Mouse (Mus musculus) left cerebral cortex, postnatal 10 days (tissue): Measurements from ENCODE around the gene Tmem190. TPM values are rescaled to one million over a fixed set of nuclear protein-coding genes. Genes with fewer than 3 reads are reported as not detected.

Experiments used
- DNase-seq, 2 experiments: peaks; one replicate each; pipeline ENCODE4 v3.0.0; 2021 to 2022; ENCODE audit warnings: low spot score in 2 of 2, mixed read lengths in 1 of 2; ENCODE audit errors: extremely low spot score in 1 of 2
- intact Hi-C: fragments of 180-260 bp; cut with DNase I; formaldehyde crosslinking; loops from one replicate; pipeline ENCODE4 v1.15.1; 2025
- total RNA-seq, 2 experiments: library from RNA; stranded (reverse); gene quantifications; 2 replicates each; pipeline ENCODE4 v1.2.3; 2021

Tmem190 gene
- total RNA-seq, 2 experiments from 2014 or later, result not detected

DNA sequence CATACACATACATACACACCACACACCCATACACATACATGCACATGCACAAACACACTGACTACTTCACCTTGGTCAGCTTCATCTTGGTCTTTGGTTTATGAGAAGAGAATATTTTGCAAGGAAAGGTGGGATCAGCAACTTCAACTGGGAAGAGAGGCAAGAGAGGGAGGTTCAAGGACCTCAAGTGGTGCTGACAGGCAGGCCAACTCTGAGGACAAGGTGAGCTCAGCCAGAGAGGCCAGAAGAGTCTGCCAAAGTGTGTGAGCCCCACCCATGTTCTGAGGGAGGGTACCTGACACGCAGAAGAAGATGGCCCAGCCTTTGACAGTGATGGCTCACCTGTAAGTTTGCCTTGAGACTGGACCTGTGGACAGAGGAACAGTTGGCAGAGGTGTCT lies 23.1 kb upstream of the Tmem190 start:
- intact Hi-C loops, result no loop called here

DNA sequence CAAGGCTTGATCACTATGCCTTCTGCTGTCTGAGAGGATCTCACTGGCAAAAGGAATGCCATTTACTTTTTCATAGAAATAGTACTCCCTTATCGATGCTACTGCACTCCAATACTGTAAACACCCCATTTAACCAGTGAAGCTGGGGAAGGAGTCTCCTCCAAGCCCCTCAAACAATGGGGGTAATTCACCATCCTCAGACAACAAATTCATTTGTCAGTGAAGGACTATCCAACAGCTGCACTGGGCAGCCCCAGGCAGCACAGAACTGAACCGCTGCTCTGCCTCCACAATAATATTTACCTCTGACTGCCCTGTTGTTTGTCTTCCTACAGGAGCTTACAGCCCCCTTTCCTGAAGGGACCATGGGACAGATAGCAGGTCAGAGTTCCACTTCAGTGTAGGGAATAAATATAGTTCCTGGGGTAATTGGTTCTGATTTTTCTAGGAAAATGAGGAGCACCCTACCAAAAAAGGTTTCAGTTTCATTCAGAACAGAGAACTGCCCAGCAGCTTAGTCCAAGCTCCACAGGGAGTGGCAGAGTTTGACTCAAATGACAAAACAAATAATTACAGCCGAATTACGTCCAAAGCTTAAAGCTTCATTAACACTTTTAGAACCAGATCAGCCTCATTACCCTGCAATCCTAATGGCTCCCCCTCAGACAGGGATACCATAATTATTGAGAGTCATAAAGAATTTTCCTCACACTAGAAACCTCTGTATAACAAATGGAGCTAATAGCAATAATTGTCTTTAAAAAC lies 17.6 kb upstream of the Tmem190 start:
- intact Hi-C loops, result no loop called here
- DNase-seq, result no peak

More for the DNA sequence above, 23.1 kb upstream of the Tmem190 start:
- DNase-seq, result no peak

DNA sequence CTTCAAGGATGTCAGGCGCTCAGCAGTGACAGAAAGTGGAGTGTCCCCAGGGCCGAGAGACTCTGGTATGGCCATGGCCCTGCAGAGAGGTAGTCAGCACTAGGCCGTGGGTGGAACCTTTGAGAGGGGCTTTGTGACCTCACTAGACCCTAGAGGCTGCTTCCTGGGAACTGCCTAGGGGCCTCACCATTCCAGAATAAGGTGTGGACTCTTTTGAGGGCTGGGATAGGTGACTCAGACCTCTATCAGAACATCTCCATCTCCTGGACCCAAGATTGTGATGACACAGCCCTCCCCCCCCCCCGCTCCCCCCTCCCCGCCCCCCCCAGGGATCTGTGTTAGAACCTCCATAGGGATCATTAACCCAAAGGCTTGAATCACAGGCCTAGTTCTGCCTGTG lies 11.5 kb upstream of the Tmem190 start, which contains the start of gene Fam71e2:
TSS of gene Fam71e2 (minus strand) at position 101 of the 400 bp plus-strand sequence.
- intact Hi-C loops, result no loop called here
- DNase-seq, result no peak

DNA sequence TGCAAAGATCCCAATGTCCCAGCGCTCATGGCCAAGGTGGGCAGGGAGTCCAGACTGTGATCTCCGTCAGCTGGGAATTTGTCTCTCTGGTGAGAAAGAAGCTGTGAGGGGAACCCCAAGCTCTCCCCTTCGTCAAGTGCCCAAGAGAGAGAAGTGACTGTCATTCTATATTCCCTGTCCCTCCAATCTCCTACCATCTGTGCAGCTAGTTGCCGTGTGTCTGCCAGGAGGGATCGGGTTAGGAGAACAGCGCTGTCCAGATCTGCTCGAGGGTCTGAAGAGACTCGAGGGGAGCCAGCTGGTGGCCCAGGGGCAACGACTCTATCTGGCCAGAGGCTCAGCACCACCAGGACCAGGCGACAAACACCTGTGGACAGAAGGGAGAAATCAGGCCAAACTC lies 6.6 kb upstream of the Tmem190 start:
- DNase-seq, result no peak
- intact Hi-C loops, result no loop called here

DNA sequence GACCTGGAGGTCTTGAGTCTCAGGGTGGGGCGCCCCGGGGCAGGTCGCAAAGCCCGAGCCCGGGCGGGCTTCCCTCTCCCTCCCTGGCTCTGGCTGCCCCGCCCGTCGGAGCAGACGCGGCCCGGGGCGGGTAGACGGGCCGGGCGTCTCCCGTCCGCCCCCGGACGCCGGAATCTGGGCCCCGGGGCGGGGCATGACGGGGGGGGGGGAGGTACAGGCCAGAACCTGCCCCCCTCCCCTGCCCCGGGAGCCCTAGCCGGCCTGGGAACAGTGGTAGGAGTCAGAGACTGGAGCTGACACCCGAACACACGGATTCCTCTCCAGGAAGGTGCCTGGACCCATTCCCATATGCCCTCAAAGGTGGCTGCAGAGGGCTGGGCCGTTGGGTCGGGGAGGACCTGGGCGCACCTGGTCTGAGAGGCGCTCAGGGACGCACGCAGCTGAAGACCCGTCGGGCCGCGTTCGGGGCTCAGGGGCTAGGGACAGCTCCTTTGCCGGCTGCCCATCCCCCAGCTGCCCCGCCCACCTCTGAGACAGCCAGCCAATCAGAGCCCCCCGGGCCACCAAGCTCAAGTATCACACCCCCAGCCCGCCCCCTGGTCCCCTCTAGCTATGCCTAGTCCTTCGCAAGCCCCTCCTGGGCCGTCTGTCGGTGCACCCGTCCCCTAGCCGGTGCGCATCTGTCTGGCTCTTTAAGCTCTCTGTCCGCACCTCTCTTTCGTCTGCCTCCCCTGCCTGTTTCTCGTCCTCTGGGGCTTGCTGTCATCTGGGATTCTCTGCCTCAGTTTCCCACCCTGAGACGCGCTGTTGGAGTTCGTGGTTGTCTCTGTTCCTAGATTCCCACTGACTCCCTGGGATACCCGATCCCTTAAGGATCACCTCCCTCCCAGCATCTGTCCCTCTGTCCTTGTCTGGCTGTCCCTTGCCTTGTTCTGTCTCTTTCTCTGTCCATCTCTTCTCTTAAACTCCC lies 5.6 kb upstream of the Tmem190 start:
- DNase-seq, result peak in 1 of 2 experiments; percentile 83
- intact Hi-C loops, result no loop called here

DNA sequence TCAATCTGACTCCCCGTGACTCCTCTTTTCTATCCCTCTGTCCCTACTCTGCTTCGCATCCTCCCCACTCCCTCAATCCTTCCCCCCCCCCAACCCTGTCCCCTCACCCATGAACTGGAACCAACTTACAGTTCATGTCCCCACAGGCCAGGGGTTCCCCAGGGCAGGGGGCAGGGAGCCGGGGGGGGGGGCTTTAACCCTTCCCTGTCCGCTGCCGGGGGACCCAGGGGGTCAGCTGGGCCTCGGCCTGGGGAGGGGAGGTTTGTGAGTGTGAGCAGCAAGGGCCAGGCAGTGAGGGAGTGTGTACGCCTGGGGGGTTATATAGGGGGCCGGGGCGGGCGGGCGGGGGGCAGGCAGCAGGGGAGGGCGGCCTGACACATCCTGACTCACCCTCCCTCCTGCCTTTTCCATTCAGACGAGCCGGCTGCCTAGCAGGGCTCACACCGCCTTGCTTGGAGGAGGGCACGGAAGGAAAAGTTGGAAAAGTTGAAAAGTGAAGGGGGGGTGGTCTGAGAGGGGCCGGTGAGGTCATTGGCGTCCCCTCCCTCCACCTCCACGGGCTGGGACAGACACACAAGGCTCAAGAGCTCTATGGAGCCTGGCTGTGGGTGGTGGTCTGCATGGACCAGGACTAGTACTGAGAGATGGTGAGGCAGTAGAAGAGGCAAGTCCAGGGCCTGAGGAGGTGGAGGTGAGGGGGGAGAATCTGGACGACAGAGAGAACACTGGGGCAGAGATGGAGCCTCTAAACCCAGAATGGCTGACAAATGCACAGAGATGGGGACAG lies 4.7 kb upstream of the Tmem190 start:
- intact Hi-C loops, result no loop called here
- no peak for DNase-seq

DNA sequence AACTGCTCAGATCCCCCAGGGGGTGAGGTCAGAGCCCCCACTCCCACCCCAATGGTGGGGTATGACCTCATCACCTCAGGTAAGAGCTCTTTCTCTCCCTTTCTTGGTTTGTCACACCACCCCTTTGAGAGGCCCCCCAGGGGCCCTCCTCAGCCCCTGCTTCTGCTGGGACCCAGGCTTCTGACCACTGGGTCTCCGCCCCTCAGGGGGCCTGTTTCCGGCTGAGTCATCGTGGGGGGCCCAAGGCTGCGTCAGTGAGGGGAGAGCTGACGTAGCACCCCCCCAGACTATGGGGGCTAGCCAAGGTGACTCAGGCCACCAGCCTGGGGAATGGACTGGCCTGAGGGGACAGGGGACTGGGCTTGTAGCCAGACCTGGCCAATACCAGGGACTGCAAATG lies 2.8 kb upstream of the Tmem190 start:
- intact Hi-C loops, result no loop called here

DNA sequence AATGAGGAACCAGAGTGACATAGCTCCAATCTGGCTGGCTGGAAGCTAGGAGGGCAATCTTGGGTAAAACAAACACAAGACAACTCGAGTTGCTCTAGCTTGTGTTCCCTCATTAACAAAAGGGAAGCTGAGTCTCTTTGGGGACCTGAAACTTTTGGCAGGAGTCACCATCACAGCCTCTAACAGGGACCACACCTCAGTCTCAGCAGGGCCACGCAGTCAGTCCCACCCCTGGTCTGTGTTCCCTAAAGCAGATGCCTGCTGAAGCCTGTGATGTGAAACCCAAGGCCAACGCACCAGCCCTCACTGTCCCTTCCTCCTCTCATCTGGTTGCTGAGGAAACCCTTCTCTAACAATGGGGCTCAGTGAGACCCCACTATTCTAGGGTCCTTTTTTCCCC lies 607 bp upstream of the Tmem190 start:
- intact Hi-C loops, result no loop called here

More for the DNA sequence above, 2.8 kb upstream of the Tmem190 start:
- peak in 1 of 2 experiments; percentile 34 for DNase-seq

DNA sequence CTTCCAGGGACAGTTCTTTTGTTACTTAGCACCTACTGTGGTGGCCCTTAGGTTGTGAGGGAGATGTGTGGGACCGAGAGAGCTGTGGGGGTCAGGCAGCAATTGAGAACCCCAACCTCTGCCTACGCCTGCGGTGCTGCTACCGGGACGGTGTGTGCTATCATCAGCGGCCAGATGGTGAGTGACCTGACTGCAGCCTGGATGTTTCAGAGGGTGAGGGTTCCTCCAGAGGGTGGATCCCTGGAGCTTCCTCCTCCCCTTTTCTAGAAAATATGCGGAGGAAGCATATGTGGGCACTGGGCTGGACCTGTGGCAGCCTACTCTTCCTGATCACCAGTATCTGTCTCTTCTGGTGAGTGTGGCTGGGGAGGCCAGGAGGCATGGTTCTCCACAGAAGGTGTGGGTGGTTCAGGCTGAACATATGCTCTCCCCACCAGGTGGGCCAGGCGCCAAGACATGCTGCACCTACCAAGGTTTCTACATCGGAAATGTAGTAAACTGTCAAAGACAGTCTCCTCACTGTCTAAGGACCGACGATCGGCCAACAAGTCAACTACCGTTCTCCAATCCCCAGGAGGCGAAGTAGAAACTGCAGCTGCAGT lies 1.0 kb downstream of the Tmem190 start:
- peak in 1 of 2 experiments; percentile 55 for DNase-seq
- intact Hi-C loops, result no loop called here

More for the DNA sequence above, 607 bp upstream of the Tmem190 start:
- DNase-seq, result no peak

DNA sequence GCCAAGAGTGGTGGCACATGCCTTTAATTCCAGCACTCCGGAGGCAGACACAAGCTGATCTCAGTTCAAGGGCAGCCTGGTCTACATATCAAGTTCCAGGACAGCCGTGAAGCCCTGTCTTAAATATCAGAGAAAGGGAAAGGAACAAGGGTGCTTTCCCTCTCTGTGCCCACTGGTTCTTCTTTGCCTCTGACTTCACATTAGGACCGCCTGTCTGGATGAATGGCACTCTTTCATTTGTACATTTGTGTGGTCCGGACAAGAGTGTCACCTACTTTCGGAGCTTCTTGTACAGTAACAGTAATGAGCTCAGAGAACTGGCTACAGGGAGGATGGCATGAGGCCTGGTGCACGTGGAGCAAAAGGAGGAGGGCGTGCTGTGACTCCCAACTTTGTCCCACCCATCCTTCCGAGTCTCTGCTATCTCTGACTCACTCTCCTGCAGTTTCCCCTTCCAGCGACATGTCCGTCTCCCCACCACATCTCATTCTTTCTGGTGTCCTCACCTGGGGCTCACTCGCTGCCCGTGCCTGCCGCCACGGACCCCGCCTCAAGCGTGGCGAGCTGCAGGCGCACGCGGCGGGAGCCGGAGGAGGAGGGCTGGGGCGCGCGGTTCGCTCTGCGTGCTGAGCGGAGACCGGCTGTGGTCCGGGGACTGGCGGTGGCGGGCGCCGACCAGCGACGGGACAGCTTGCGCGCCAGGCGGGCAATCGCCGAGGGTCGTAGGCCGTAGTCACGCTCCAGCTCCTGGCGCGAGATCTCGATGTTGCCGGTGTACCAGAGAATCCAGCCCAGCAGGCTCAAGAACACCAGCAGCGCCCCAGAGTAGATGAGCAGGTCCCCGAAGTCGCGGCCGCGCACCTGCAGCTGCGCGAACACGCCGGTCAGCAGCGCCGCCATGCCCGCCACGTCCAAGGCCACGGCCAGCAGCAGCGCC lies 6.0 kb downstream of the Tmem190 start:
- intact Hi-C loops, result no loop called here
- peak; percentile 22 to 83 for DNase-seq

DNA sequence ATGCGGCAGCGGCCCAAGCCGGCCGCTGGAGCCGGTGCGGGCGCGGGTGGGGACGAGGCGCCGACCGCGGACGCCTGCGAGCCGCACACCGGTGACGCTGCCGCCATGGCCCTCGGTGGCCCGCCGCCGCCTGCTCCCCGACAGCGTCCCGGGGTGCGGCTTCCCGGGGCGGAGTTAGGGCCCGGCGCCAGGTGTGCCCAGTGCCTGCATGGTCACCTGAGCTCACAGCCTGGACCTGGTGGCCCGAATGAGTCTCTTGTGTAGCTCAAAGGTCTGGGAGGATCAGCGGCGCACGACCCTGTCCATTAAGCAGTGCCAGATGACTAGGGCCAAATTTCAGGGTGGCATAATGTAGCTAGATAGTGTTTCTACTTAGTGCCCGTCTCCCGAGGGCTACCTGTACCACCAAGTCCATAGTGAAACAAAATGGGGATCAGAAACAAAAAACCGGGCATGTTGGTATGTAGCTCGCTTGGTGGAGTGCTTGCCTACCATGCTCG lies 6.7 kb downstream of the Tmem190 start, which contains the start of gene Tmem238:
TSS of gene Tmem238 (minus strand) at position 221 of the 500 bp plus-strand sequence.
- intact Hi-C loops, result no loop called here

DNA sequence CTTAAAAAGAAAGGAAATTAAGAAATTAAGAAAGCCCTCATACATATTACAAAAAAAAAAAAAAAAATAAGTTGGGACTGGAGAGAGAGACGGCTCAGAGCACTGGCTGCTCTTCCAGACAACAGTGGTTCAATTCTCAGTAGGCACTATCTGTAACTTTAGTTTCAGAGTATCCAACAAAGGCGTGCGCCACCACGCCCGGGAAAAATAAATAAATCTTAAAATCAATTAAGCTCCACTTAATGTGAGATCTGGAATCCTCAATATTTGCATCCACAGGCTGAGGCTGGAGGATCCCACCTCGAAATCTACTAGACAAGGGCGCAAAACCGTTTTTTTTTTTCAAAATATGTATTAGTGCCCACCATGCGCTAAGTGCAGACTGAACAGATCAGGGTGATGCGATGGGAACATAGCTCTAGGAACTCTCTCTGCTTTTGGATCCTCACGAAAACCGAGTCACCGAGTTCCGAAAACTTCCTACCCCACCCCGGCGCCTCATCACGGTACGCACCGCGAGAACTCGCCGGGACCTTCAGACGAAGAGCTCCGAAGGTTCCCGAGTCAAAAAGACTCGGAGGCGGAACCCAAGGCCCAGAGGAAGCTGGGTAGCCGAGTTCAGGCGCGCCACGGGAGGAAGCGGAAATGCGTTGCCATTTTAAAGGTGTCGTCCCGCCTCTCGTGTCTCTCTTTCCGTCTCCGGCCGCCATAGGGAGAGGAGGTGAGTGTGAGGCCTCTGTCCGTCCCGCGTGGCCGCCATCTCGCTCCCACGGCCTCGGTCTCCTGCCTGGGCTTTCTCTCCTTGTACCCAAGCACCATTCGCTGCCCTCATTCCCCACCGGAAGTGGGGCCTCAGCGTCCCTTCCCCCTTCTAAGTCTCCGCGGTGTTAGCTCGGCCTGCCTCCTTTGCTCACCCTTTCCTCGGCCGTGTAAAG lies 9.8 kb downstream of the Tmem190 start, which contains the start of gene Rpl28:
TSS of gene Rpl28 (plus strand) at position 597 of the 935 bp plus-strand sequence.
- intact Hi-C loops, result loop anchor here (2.0 to 5.0 kb wide), 2 partner anchors 52 to 85 kb away; partner anchors contain the start of gene Kmt5c

More for the DNA sequence above, 6.7 kb downstream of the Tmem190 start, which contains the start of gene Tmem238:
- DNase-seq, result peak in 1 of 2 experiments; percentile 69

DNA sequence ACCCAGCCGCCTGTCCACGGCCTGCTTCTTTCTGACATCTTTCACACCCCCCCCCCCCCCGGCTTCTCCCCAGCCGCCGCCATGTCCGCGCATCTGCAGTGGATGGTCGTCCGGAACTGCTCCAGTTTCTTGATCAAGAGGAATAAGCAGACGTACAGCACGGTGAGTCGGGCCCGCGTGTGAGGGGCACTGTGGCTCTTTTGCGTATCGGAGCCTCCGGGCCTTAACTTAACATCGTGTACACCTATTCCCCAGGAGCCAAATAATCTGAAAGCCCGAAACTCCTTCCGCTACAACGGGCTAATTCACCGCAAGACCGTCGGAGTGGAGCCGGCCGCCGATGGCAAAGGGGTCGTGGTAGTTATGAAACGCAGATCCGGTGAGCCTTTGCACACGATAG lies 10.5 kb downstream of the Tmem190 start:
- intact Hi-C loops, result loop anchor here (2.0 to 5.0 kb wide), 2 partner anchors 52 to 86 kb away; partner anchors contain the start of gene Kmt5c
- DNase-seq, result peak in 1 of 2 experiments; percentile 42

More for the DNA sequence above, 9.8 kb downstream of the Tmem190 start, which contains the start of gene Rpl28:
- peak; percentile 95 to 97 for DNase-seq

DNA sequence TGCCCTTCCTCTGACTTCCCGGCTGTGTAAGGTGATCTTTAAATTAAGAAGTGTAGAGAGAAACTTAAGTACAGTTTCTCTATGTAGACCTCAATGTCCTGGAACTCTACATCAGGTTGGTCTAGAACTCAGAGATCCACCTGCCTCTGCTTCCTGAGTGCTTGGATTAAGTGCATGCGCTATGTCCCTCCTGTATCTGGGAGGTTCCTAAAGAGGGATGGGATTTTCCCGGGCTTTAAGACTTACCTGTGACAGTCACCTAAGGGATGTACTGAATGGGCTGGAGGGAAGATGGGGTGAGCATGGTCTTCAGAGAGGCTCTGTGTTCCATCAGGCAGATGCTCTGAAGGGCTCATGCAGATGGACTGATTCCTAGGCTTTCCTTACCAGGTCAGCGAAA lies 10.9 kb downstream of the Tmem190 start:
- no peak for DNase-seq
- intact Hi-C loops, result loop anchor here (2.0 to 5.0 kb wide), 2 partner anchors 53 to 86 kb away; partner anchors contain the start of gene Kmt5c

DNA sequence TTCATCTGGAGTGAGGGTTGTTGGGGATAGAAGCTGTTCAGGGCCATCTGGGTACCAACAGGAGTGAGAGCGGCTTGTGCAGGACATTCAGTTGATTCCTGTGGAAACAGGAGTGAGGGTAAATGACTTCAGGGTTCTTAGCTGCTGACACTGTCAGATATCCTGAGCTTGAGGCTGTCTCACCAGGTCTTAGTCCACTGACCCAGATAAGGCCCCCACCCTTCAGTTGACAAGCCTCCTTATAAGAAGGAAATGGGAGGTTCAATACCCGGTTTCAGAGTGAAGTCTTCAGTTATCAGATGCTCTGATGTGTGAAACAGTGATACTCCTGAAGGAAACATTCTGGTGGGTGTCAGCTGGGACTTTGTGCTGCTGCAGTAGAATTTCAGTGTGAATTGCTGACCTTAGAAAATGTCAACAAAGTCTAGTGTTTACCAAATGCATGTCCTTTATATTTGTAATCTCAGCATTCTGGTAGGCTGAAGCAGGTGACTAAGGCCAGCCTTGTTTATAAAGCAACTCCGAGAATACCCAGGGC lies 12.0 kb downstream of the Tmem190 start:
- intact Hi-C loops, result loop anchor here (5.0 kb wide), 2 partner anchors 87 to 237 kb away; no protein-coding TSS in a partner anchor
- no peak for DNase-seq
